Mouse (Mus musculus) hindbrain, embryonic 16.5 days (tissue): ENCODE data around the gene Nol4l. TPM values are rescaled to one million over a fixed set of nuclear protein-coding genes. Genes with fewer than 3 reads are reported as not detected.

Experiments used
- ATAC-seq: fragments of 200-750 bp; cut with Nextera tagmentation; 2 replicates; pipeline ENCODE4 v1.8.0; 2017; ENCODE audit warnings: moderate TSS enrichment, moderate library complexity
- H3K27ac ChIP-seq: fragments of 300-500 bp; sonication (generic); 2 replicates; pipeline ENCODE4 v1.5.1; 2014; ENCODE audit warnings: low read depth, mild to moderate bottlenecking, control low read depth, low read length, moderate library complexity
- H3K27me3 ChIP-seq: fragments of 300-500 bp; sonication (generic); replicated peaks from 2 replicates; pipeline ENCODE4 v1.6.1; 2014; ENCODE audit warnings: low read length; ENCODE audit not compliant: control insufficient read depth, insufficient read depth
- H3K36me3 ChIP-seq: fragments of 300-500 bp; sonication (generic); 2 replicates; pipeline ENCODE4 v1.6.1; 2014; ENCODE audit warnings: mild to moderate bottlenecking, low read length, moderate library complexity, mixed read lengths; ENCODE audit not compliant: control insufficient read depth, insufficient read depth
- H3K4me1 ChIP-seq: fragments of 300-500 bp; sonication (generic); 2 replicates; pipeline ENCODE4 v1.6.1; 2014; ENCODE audit warnings: low read depth, low read length; ENCODE audit not compliant: control insufficient read depth, insufficient read depth
- H3K4me2 ChIP-seq: fragments of 300-500 bp; sonication (generic); 2 replicates; pipeline ENCODE4 v1.6.1; 2014; ENCODE audit warnings: mild to moderate bottlenecking, low read length, control low read depth, moderate library complexity
- H3K4me3 ChIP-seq: fragments of 300-500 bp; sonication (generic); 2 replicates; pipeline ENCODE4 v1.5.1; 2014; ENCODE audit warnings: mild to moderate bottlenecking, low read length, control low read depth, moderate library complexity
- H3K9ac ChIP-seq: fragments of 300-500 bp; sonication (generic); 2 replicates; pipeline ENCODE4 v1.6.1; 2014; ENCODE audit warnings: low read depth, mild to moderate bottlenecking, control low read depth, low read length, moderate library complexity
- H3K9me3 ChIP-seq: fragments of 300-500 bp; sonication (generic); 2 replicates; pipeline ENCODE4 v1.6.1; 2014; ENCODE audit warnings: mild to moderate bottlenecking, low read length, moderate library complexity; ENCODE audit not compliant: control insufficient read depth
- WGBS: fragments of 180-500 bp; shearing (Covaris S2); extraction: QIAGEN DNeasy Blood & Tissue Kit; methylation state at CpG from one replicate; pipeline ENCODE4 v1.1.7; 2014; 5-methylcytosine and 5-hydroxymethylcytosine counted together
- polyA plus RNA-seq: library from polyadenylated mRNA; unstranded; fragments of >200 nt; fragmentation: Nextera tagmentation; extraction: Ambion mirVana; gene quantifications from 2 replicates; pipeline ENCODE4 v1.2.1, GENCODE M21; 2015

Gene Nol4l
- polyA plus RNA-seq, 1 experiment from 2014 or later = 33.7 TPM

GRCm38 (mm10) chr2:153437306-153437659 lies 92.5 kb downstream of the Nol4l start:
- no peak overlapping the region for H3K4me2 ChIP-seq
- H3K4me1 ChIP-seq = peaks cover 74% of the 10 kb centered on the region
- no peak overlapping the region for H3K4me3 ChIP-seq
- H3K36me3 ChIP-seq = peaks cover 10% of the 10 kb centered on the region; the same call in 1 of the 2 replicates
- no peaks in the 10 kb centered on the region for H3K9me3 ChIP-seq
- peak overlapping the region; percentile 60 for H3K27ac ChIP-seq
- H3K9ac ChIP-seq = no peak overlapping the region
- H3K27me3 ChIP-seq = no peaks in the 10 kb centered on the region
- WGBS = 26% methylated on average over 2 of the region's 2 CpGs
- no peak; the same call in 1 of the 2 replicates for ATAC-seq

GRCm38 (mm10) chr2:153436641-153437305 lies 93.0 kb downstream of the Nol4l start:
- H3K9ac ChIP-seq = no peak overlapping the region
- no peak overlapping the region for H3K4me3 ChIP-seq
- ATAC-seq = no peak
- peaks cover 72% of the 10 kb centered on the region for H3K4me1 ChIP-seq
- WGBS = 36% methylated on average over 6 of the region's 6 CpGs
- no peak overlapping the region for H3K4me2 ChIP-seq
- peak overlapping the region; percentile 60; the same call in 1 of the 2 replicates for H3K27ac ChIP-seq
- no peaks in the 10 kb centered on the region for H3K9me3 ChIP-seq
- H3K27me3 ChIP-seq = no peaks in the 10 kb centered on the region
- peaks cover 10% of the 10 kb centered on the region; the same call in 1 of the 2 replicates for H3K36me3 ChIP-seq

GRCm38 (mm10) chr2:153434880-153435831 lies 94.6 kb downstream of the Nol4l start:
- Histone ChIP-seq H3K9ac (no peak overlapping the region), H3K27me3 (no peaks in the 10 kb centered on the region), H3K4me3 (no peak overlapping the region), H3K36me3 (peaks cover 19% of the 10 kb centered on the region), H3K4me1 (peaks cover 55% of the 10 kb centered on the region), H3K4me2 (no peak overlapping the region), H3K9me3 (no peaks in the 10 kb centered on the region), H3K27ac (no peak overlapping the region)
- no peak for ATAC-seq
- 17% methylated on average over 9 of the region's 9 CpGs for WGBS

- H3K4me3 ChIP-seq = no peak overlapping the region
- peaks cover 53% of the 10 kb centered on the region for H3K4me1 ChIP-seq
- H3K27me3 ChIP-seq = no peaks in the 10 kb centered on the region
- 33% methylated on average over 3 of the region's 3 CpGs for WGBS
- no peak for ATAC-seq
- no peaks in the 10 kb centered on the region for H3K9me3 ChIP-seq
- H3K4me2 ChIP-seq = no peak overlapping the region
- H3K27ac ChIP-seq = no peak overlapping the region
- peaks cover 19% of the 10 kb centered on the region for H3K36me3 ChIP-seq
- no peak overlapping the region for H3K9ac ChIP-seq
Observed at GRCm38 (mm10) chr2:153433859-153434258, 95.9 kb downstream of the Nol4l start.

GRCm38 (mm10) chr2:153432492-153432891 lies 97.3 kb downstream of the Nol4l start:
- H3K27me3 ChIP-seq = no peaks in the 10 kb centered on the region
- H3K9ac ChIP-seq = no peak overlapping the region
- no peak overlapping the region for H3K4me2 ChIP-seq
- no peak for ATAC-seq
- no peaks in the 10 kb centered on the region for H3K9me3 ChIP-seq
- H3K27ac ChIP-seq = peak overlapping the region; percentile 39
- WGBS = 26% methylated on average over 7 of the region's 7 CpGs
- H3K36me3 ChIP-seq = peaks cover 19% of the 10 kb centered on the region
- no peak overlapping the region for H3K4me3 ChIP-seq
- peaks cover 46% of the 10 kb centered on the region for H3K4me1 ChIP-seq

GRCm38 (mm10) chr2:153430571-153430970 lies 99.2 kb downstream of the Nol4l start:
- Histone ChIP-seq H3K4me1 (peaks cover 38% of the 10 kb centered on the region), H3K9me3 (no peaks in the 10 kb centered on the region), H3K27me3 (no peaks in the 10 kb centered on the region), H3K9ac (no peak overlapping the region), H3K27ac (no peak overlapping the region), H3K36me3 (peaks cover 17% of the 10 kb centered on the region), H3K4me2 (no peak overlapping the region), H3K4me3 (no peak overlapping the region)
- WGBS = 89% methylated on average over 1 of the region's 1 CpGs
- no peak for ATAC-seq

- H3K27ac ChIP-seq = no peak overlapping the region; the same call in 1 of the 2 replicates
- H3K36me3 ChIP-seq = peaks cover 15% of the 10 kb centered on the region
- 65% methylated on average over 2 of the region's 2 CpGs for WGBS
Observed at GRCm38 (mm10) chr2:153428485-153428884, 101.3 kb downstream of the Nol4l start.

GRCm38 (mm10) chr2:153426931-153427330 lies 102.8 kb downstream of the Nol4l start:
- no peak for ATAC-seq
- Histone ChIP-seq H3K9me3 (no peaks in the 10 kb centered on the region), H3K4me2 (no peak overlapping the region), H3K36me3 (peaks cover 13% of the 10 kb centered on the region), H3K4me1 (peaks cover 43% of the 10 kb centered on the region), H3K4me3 (no peak overlapping the region), H3K27me3 (no peaks in the 10 kb centered on the region), H3K9ac (no peak overlapping the region), H3K27ac (peak overlapping the region; percentile 13)
- WGBS = 13% methylated on average over 2 of the region's 2 CpGs

More at GRCm38 (mm10) chr2:153428485-153428884, 101.3 kb downstream of the Nol4l start:
- no peak for ATAC-seq
- Histone ChIP-seq H3K27me3 (no peaks in the 10 kb centered on the region), H3K4me3 (no peak overlapping the region), H3K4me1 (peaks cover 39% of the 10 kb centered on the region), H3K9me3 (no peaks in the 10 kb centered on the region), H3K4me2 (no peak overlapping the region), H3K9ac (no peak overlapping the region; the same call in 1 of the 2 replicates)
